Mouse (Mus musculus): ENCODE results near the gene Kmt2b. TPM values are rescaled to one million over a fixed set of nuclear protein-coding genes. Genes with fewer than 3 reads are reported as not detected.

Gene Kmt2b
- polyA plus RNA-seq, 1 experiment = 38.1 TPM

DNA sequence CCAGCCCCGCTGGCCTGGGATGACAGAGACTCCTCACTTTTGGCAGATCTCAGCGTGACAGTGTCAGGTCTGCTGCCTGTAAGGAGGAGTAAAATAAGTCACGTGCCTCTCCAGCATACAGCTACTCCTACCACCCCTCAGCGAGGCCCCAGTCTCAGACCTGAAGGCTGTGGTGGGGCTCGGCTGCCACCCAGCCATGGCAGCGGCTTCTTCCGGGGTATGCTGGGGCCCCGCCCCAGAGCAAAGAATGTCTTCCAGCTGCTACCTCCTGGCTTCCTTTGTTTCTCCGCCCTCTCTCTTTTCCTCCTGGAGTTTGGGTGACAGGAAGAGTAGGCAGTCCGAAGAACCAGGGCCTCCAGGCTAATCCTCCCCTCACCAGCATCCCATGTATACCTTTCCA, 62.6 kb downstream of the Kmt2b start:
- Histone ChIP-seq H3K36me3 (ENCODE audit: control insufficient read depth, insufficient read depth, low read length) (no peaks in the 10 kb centered on the region; the same call in 1 of the 2 replicates), H3K27me3 (ENCODE audit: control insufficient read depth, insufficient read depth, low read length) (no peaks in the 10 kb centered on the region), H3K4me1 (ENCODE audit: control insufficient read depth, insufficient read depth, insufficient read length, low read length) (peaks cover 3% of the 10 kb centered on the region; the same call in 1 of the 2 replicates), H3K27ac (ENCODE audit: insufficient read depth, low read depth, low read length) (no peak overlapping the region), H3K4me3 (ENCODE audit: low read depth, low read length) (peak overlapping the region; percentile 43)
- 30% methylated on average over 10 of the region's 10 CpGs for WGBS
- TF ChIP-seq CTCF (IDR thresholded peaks at IDR 0.05; ENCODE audit: extremely low read depth, insufficient read length, insufficient replicate concordance, low read depth, low read length) (no peak), POLR2A (IDR thresholded peaks at IDR 0.05; ENCODE audit: low read depth, low read length) (no peak)

DNA sequence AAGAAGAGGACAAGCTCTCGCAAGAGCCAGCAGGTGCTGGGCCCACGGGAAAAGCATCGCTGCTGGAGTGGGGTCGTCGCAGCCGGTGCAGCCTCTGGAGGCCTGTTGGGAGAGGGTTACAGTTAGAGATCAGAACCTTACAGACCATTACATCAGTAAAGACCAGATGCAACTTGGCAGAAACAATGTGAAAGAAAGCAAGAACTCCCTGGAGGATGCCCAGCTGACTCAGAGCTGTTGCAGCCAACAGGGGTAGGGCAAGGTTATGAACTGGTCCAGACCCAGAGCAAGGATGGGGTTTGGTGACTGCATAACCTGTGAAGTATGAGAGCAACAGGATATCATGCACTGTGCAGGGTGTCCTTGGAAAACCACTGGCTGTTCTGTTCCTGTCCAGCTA, 64.0 kb downstream of the Kmt2b start:
- Histone ChIP-seq H3K4me3 (ENCODE audit: low read depth, low read length) (no peak overlapping the region), H3K36me3 (ENCODE audit: control insufficient read depth, insufficient read depth, low read length) (no peaks in the 10 kb centered on the region; the same call in 1 of the 2 replicates), H3K27ac (ENCODE audit: insufficient read depth, low read depth, low read length) (no peak overlapping the region), H3K27me3 (ENCODE audit: control insufficient read depth, insufficient read depth, low read length) (no peaks in the 10 kb centered on the region), H3K4me1 (ENCODE audit: control insufficient read depth, insufficient read depth, insufficient read length, low read length) (peaks cover 3% of the 10 kb centered on the region; the same call in 1 of the 2 replicates)
- 82% methylated on average over 6 of the region's 6 CpGs for WGBS
- TF ChIP-seq POLR2A (IDR thresholded peaks at IDR 0.05; ENCODE audit: low read depth, low read length) (no peak), CTCF (IDR thresholded peaks at IDR 0.05; ENCODE audit: extremely low read depth, insufficient read length, insufficient replicate concordance, low read depth, low read length) (no peak)

DNA sequence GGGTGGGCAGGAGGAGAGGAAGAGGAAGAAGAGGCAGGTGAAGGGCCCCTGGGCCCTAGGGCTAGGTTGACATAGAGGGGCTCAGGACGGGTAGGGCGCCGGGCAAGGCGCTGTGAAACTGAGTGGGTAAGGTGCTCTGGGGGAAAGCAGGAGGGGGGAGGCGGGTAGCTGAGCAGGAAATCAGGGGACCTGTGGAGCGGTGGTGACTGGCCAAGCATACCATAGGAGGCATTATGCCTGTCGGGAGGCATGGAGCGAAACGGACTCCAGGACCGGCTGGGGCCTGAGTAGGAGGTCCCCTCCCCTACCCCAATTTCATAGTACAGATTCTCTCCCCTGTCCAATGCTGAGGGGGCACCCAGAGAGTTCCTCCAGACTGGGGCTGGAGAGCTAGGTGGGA, 65.7 kb downstream of the Kmt2b start:
- Histone ChIP-seq H3K36me3 (ENCODE audit: control insufficient read depth, insufficient read depth, low read length) (no peaks in the 10 kb centered on the region; the same call in 1 of the 2 replicates), H3K27me3 (ENCODE audit: control insufficient read depth, insufficient read depth, low read length) (no peaks in the 10 kb centered on the region), H3K4me1 (ENCODE audit: control insufficient read depth, insufficient read depth, insufficient read length, low read length) (peaks cover 3% of the 10 kb centered on the region; the same call in 1 of the 2 replicates), H3K27ac (ENCODE audit: insufficient read depth, low read depth, low read length) (no peak overlapping the region), H3K4me3 (ENCODE audit: low read depth, low read length) (no peak overlapping the region)
- WGBS = 96% methylated on average over 10 of the region's 10 CpGs
- TF ChIP-seq POLR2A (IDR thresholded peaks at IDR 0.05; ENCODE audit: low read depth, low read length) = no peak

DNA sequence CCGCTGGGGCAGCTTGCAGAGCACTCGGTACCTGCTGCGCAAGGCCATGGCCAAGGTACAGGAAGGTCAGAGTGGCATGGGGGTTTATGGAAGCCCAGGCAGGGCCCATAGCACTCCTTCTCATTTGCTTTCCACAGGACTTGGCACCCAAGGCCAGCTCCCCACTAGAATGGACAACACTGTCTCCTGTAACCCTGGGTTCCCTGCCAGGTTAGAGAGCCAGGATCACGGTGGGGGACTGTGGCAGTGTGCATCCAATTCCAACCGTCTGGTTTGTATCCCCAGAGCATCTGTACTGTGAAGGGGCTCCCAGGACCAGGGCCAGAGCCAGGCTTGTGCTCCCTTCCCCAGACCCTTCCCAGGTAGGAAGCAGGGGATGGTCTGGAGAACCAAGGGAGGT, 67.7 kb downstream of the Kmt2b start:
- WGBS = 79% methylated on average over 5 of the region's 5 CpGs
- Histone ChIP-seq H3K4me3 (ENCODE audit: low read depth, low read length) (no peak overlapping the region), H3K27me3 (ENCODE audit: control insufficient read depth, insufficient read depth, low read length) (no peaks in the 10 kb centered on the region), H3K36me3 (ENCODE audit: control insufficient read depth, insufficient read depth, low read length) (no peaks in the 10 kb centered on the region), H3K27ac (ENCODE audit: insufficient read depth, low read depth, low read length) (no peak overlapping the region), H3K4me1 (ENCODE audit: control insufficient read depth, insufficient read depth, insufficient read length, low read length) (no peaks in the 10 kb centered on the region)
- TF ChIP-seq CTCF (IDR thresholded peaks at IDR 0.05; ENCODE audit: extremely low read depth, insufficient read length, insufficient replicate concordance, low read depth, low read length) (no peak), POLR2A (IDR thresholded peaks at IDR 0.05; ENCODE audit: low read depth, low read length) (no peak)

DNA sequence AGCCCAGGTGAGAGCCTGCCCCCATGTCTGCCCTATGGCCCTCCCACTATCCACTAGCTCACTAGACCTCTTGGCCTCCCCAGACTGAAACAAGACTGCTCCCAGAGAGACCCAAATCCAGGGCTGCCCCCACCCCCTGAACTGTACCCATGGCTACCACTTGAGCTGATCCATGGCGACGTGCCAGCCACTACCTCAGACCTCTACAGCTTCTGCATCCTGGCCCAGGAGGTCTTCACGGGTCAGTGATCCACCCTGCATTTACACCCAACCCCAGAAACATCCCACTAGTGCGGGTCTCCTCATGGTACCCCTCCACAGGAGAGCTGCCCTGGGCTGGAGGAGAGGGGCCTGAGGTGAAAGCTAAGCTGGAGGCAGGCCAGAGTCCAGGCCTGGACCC, 68.1 kb downstream of the Kmt2b start:
- 75% methylated on average over 4 of the region's 4 CpGs for WGBS
- TF ChIP-seq CTCF (IDR thresholded peaks at IDR 0.05; ENCODE audit: extremely low read depth, insufficient read length, insufficient replicate concordance, low read depth, low read length) = no peak
- TF ChIP-seq POLR2A (IDR thresholded peaks at IDR 0.05; ENCODE audit: low read depth, low read length) = no peak
- Histone ChIP-seq H3K27me3 (ENCODE audit: control insufficient read depth, insufficient read depth, low read length) (no peaks in the 10 kb centered on the region), H3K27ac (ENCODE audit: insufficient read depth, low read depth, low read length) (no peak overlapping the region), H3K4me3 (ENCODE audit: low read depth, low read length) (no peak overlapping the region), H3K36me3 (ENCODE audit: control insufficient read depth, insufficient read depth, low read length) (no peaks in the 10 kb centered on the region), H3K4me1 (ENCODE audit: control insufficient read depth, insufficient read depth, insufficient read length, low read length) (no peaks in the 10 kb centered on the region)

Other genes with a start within 250 kb of the Kmt2b start
- gene Lrfn3, start 226.0 kb downstream of the Kmt2b start, polyA plus RNA-seq (2012; rRNA removed) = 12.7 and 28.1 TPM in 2 replicates
- gene Tyrobp, start 175.0 kb downstream of the Kmt2b start, polyA plus RNA-seq (2012; rRNA removed) = 101 and 135 TPM in 2 replicates
- gene Hcst, start 168.9 kb downstream of the Kmt2b start, polyA plus RNA-seq (2012; rRNA removed) = 33.7 and 56.1 TPM in 2 replicates
- 5.0 and 9.2 TPM in 2 replicates for gene Nfkbid, start 167.0 kb downstream of the Kmt2b start, polyA plus RNA-seq (2012; rRNA removed)
- gene Aplp1, start 143.2 kb downstream of the Kmt2b start, polyA plus RNA-seq (2012; rRNA removed) = 32.1 and 193 TPM in 2 replicates
- gene Kirrel2, start 131.0 kb downstream of the Kmt2b start, polyA plus RNA-seq (2012; rRNA removed) = 0.18 and 0.27 TPM in 2 replicates
- gene Nphs1, start 130.4 kb downstream of the Kmt2b start, polyA plus RNA-seq (2012; rRNA removed) = 0.14 and 7.6 TPM in 2 replicates
- 0.67 and 19.4 TPM in 2 replicates for gene Prodh2, start 95.1 kb downstream of the Kmt2b start, polyA plus RNA-seq (2012; rRNA removed)
- 8.7 and 12.0 TPM in 2 replicates for gene Arhgap33, start 53.7 kb downstream of the Kmt2b start, polyA plus RNA-seq (2012; rRNA removed)
- gene Hspb6, start 36.5 kb downstream of the Kmt2b start, polyA plus RNA-seq (2012; rRNA removed) = 47.7 and 52.8 TPM in 2 replicates
- gene Proser3, start 36.4 kb downstream of the Kmt2b start, polyA plus RNA-seq (2012; rRNA removed) = 3.9 and 5.4 TPM in 2 replicates
- gene Lin37, start 28.9 kb downstream of the Kmt2b start, polyA plus RNA-seq (2012; rRNA removed) = 23.7 and 37.9 TPM in 2 replicates
- 26.6 and 46.5 TPM in 2 replicates for gene U2af1l4, start 25.4 kb downstream of the Kmt2b start, polyA plus RNA-seq (2012; rRNA removed)
- gene Gm49396, start 25.4 kb downstream of the Kmt2b start, polyA plus RNA-seq (2012; rRNA removed) = 1.2 and 1.6 TPM in 2 replicates
- 69.3 and 131 TPM in 2 replicates for gene Psenen, start 25.1 kb downstream of the Kmt2b start, polyA plus RNA-seq (2012; rRNA removed)
- 7.3 and 11.4 TPM in 2 replicates for gene Igflr1, start 23.3 kb downstream of the Kmt2b start, polyA plus RNA-seq (2012; rRNA removed)
- 0.52 and 1.6 TPM in 2 replicates for gene Zbtb32, start 10.2 kb upstream of the Kmt2b start, polyA plus RNA-seq (2012; rRNA removed)
- gene Upk1a, start 24.1 kb upstream of the Kmt2b start, polyA plus RNA-seq (2012; rRNA removed) = 7.6 and 8.2 TPM in 2 replicates
- gene Cox6b1, start 37.4 kb upstream of the Kmt2b start, polyA plus RNA-seq (2012; rRNA removed) = 459 and 585 TPM in 2 replicates
- gene Etv2, start 47.1 kb upstream of the Kmt2b start, polyA plus RNA-seq (2012; rRNA removed) = 0.11 TPM in 1 of 2 replicates, not detected in the other
- 51.5 and 94.9 TPM in 2 replicates for gene Rbm42, start 61.6 kb upstream of the Kmt2b start, polyA plus RNA-seq (2012; rRNA removed)
- 6.0 and 6.4 TPM in 2 replicates for gene Haus5, start 76.3 kb upstream of the Kmt2b start, polyA plus RNA-seq (2012; rRNA removed)
- not detected in 2 replicates for gene Pmis2, start 82.9 kb upstream of the Kmt2b start, polyA plus RNA-seq (2012; rRNA removed)
- 1.1 and 6.1 TPM in 2 replicates for gene 2200002J24Rik, start 110.2 kb upstream of the Kmt2b start, polyA plus RNA-seq (2012; rRNA removed)
- gene Atp4a, start 123.5 kb upstream of the Kmt2b start, polyA plus RNA-seq (2012; rRNA removed) = 0.37 and 1.2 TPM in 2 replicates
- 181 and 200 TPM in 2 replicates for gene Tmem147, start 140.8 kb upstream of the Kmt2b start, polyA plus RNA-seq (2012; rRNA removed)
- not detected in 2 replicates for gene Gapdhs, start 155.0 kb upstream of the Kmt2b start, polyA plus RNA-seq (2012; rRNA removed)
- gene Sbsn, start 162.7 kb upstream of the Kmt2b start, polyA plus RNA-seq (2012; rRNA removed) = 0.23 and 0.27 TPM in 2 replicates
- 1.2 and 2.7 TPM in 2 replicates for gene Dmkn, start 175.0 kb upstream of the Kmt2b start, polyA plus RNA-seq (2012; rRNA removed)
- not detected in 2 replicates for gene Krtdap, start 199.2 kb upstream of the Kmt2b start, polyA plus RNA-seq (2012; rRNA removed)
- gene Ffar2, start 235.0 kb upstream of the Kmt2b start, polyA plus RNA-seq (2012; rRNA removed) = 9.1 and 9.5 TPM in 2 replicates

All from small intestine, adult 2 months (tissue).